In the genomic region with DNA sequence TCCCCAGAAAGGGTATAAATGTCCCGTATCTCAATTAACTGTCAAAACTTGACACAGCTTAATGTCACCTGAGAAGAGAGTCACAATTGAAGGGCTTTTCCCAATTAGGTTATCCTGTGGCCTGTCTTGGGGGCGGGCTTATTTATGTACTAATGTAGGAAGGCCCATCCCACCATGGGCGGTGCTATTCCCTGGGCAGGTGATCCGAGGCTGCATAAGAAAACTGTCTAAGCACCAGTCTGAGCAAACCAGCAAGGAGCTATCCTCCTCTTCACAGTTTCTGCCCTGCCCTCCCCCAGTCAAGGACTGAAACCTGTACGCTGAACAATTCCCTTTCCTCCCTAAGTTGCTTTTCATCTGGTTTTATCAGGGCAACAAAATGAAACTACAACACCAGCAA, we compare ENCODE assay signal across 18 mouse cellular contexts. TPM values are rescaled to one million over a fixed set of nuclear protein-coding genes. Genes with fewer than 3 reads are reported as not detected.
DNase-seq lines count a peak whose midpoint lies in the region; TF ChIP-seq lines count a peak whose summit lies in the region.
"Had no signal": no experiment of that assay in that cellular context is flagged by ENCODE, and none has a peak within 500 bp of the region (broad histone marks: within the 10 kb centered on the region; RNA-seq: fewer than 3 reads in every experiment).

No protein-coding gene starts in this region.

- peak; percentile 56 for DNase-seq in cerebellum, adult 11-12 months
- no peak for DNase-seq in cerebellum, postnatal 36 days
- peak; percentile 64 for DNase-seq in cerebellum, adult 9-10 months
- DNase-seq in cerebellum, postnatal 4 days (ENCODE audit: low spot score in 2 of 2), result no peak
- peak; percentile 13 for DNase-seq in gastrocnemius, adult 2 months
- no peak for DNase-seq in gastrocnemius, postnatal 4 days (ENCODE audit: low spot score in 2 of 2)
- DNase-seq: adrenal gland, adult 8-10 months; adrenal gland, postnatal 14 days; adrenal gland, postnatal 36 days; B cell, adult 2 months; cerebellum, adult 18-20 months; forebrain, postnatal 0 days had no signal

- TF ChIP-seq CTCF in gastrocnemius, adult 2 months (IDR thresholded peaks at IDR 0.05), result no peak

- H3K27ac ChIP-seq in gastrocnemius, adult 2 months, result no peak overlapping the region
- H3K27ac ChIP-seq: embryonic facial prominence, embryonic 10.5 days; embryonic facial prominence, embryonic 12.5 days; forebrain, embryonic 13.5 days; forebrain, embryonic 15.5 days had no signal

- intact Hi-C loops in gastrocnemius, adult 2 months (cut with DNase I), result no loop called here

- H3K4me3 ChIP-seq in gastrocnemius, adult 2 months, result no peak overlapping the region
- H3K4me3 ChIP-seq: embryonic facial prominence, embryonic 10.5 days; embryonic facial prominence, embryonic 12.5 days; forebrain, embryonic 13.5 days; forebrain, embryonic 15.5 days had no signal

RNA-seq across cellular contexts. Expression of gene Gh, which starts 11.3 kb away (rescaled TPM):
- not detected for total RNA-seq in gastrocnemius, adult 2 months (2021)
- total RNA-seq in gastrocnemius, postnatal 4 days (2021), result not detected
- total RNA-seq: adrenal gland, adult 18-20 months; adrenal gland, adult 8-10 months; adrenal gland, postnatal 14 days; adrenal gland, postnatal 36 days; forebrain, postnatal 0 days; G1E had no signal

RNA-seq across cellular contexts. Expression of gene Tcam1, which starts 13.9 kb away (rescaled TPM):
- under 1 TPM; 0.08 TPM for total RNA-seq in gastrocnemius, adult 2 months (2021)
- total RNA-seq in gastrocnemius, postnatal 4 days (2021), result under 1 TPM; 0.12 to 0.29 TPM
- total RNA-seq: G1E had no signal

RNA-seq across cellular contexts. Expression of gene Smarcd2, which starts 17.6 kb away (rescaled TPM):
- total RNA-seq in gastrocnemius, adult 2 months (2021), result 10 to 100 TPM; 10.8 to 12.8 TPM
- 10 to 100 TPM; 36.6 to 38.1 TPM for total RNA-seq in gastrocnemius, postnatal 4 days (2021)

RNA-seq across cellular contexts. Expression of gene Cd79b, which starts 24.2 kb away (rescaled TPM):
- under 1 TPM; 0.28 to 0.64 TPM for total RNA-seq in gastrocnemius, adult 2 months (2021)
- total RNA-seq in gastrocnemius, postnatal 4 days (2021), result 1 to 10 TPM; 1.3 to 1.5 TPM
- total RNA-seq: G1E had no signal

RNA-seq across cellular contexts. Expression of gene Psmc5, which starts 34.4 kb away (rescaled TPM):
- 100 to 1,000 TPM; 121 to 132 TPM for total RNA-seq in gastrocnemius, adult 2 months (2021)
- total RNA-seq in gastrocnemius, postnatal 4 days (2021), result 100 to 1,000 TPM; 123 to 146 TPM

Comparison
In these comparisons a context has a peak if more than half of its experiments do, and no peak if none do; other contexts are left out.
1. DNase-seq: peak in cerebellum, adult 11-12 months (single experiment), cerebellum, adult 9-10 months (single experiment) and gastrocnemius, adult 2 months (single experiment); none in cerebellum, postnatal 36 days (0 of 2), cerebellum, postnatal 4 days (0 of 2) and gastrocnemius, postnatal 4 days (0 of 2).